Mouse (Mus musculus): ENCODE results near the gene P3h1. TPM values are rescaled to one million over a fixed set of nuclear protein-coding genes. Genes with fewer than 3 reads are reported as not detected.

Gene P3h1
- polyA plus RNA-seq, 1 experiment from 2014 or later, result 38.4 TPM

GRCm38 (mm10) chr4:119239181-119239682 is 6.5 kb downstream of the P3h1 start:
- H3K9ac ChIP-seq, result peak overlapping the region; percentile 6; the same call in 1 of the 2 replicates

DNA sequence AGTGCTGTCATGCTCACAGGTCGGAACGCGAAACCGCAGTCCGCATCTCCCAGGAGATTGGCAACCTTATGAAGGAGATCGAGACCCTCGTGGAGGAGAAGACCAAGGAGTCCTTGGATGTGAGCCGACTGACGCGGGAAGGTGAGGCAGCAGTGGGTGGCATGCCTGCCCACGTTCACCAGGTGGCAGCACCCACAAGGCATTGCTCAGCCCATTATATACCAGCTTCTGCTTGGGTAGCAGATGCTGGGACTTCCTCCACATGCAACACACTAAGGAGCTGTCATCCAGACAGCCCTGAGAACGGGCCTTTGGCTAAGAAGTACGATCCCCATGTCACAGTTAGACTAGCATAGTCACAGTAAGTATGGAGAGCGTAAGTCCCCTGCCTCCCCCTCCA is 8.9 kb downstream of the P3h1 start:
- no peak for ATAC-seq (ENCODE audit: borderline replicate concordance, extremely low read depth, low FRiP score, low TSS enrichment)
- H3K9me3 ChIP-seq, result no peaks in the 10 kb centered on the region
- no peak overlapping the region for H3K27ac ChIP-seq
- no peak overlapping the region for H3K4me3 ChIP-seq
- peaks cover 18% of the 10 kb centered on the region for H3K4me1 ChIP-seq
- H3K36me3 ChIP-seq, result peaks cover 18% of the 10 kb centered on the region; the same call in 1 of the 2 replicates
- no peak overlapping the region for H3K4me2 ChIP-seq
- H3K9ac ChIP-seq, result no peak overlapping the region
- H3K27me3 ChIP-seq, result no peaks in the 10 kb centered on the region
- 84% methylated on average over 14 of the region's 14 CpGs for WGBS

More at GRCm38 (mm10) chr4:119239181-119239682, 6.5 kb downstream of the P3h1 start:
- WGBS, result 32% methylated on average over 12 of the region's 12 CpGs
- peak; percentile 29; the same call in 1 of the 2 replicates for ATAC-seq (ENCODE audit: borderline replicate concordance, extremely low read depth, low FRiP score, low TSS enrichment)
- Histone ChIP-seq H3K36me3 (peaks cover 17% of the 10 kb centered on the region; the same call in 1 of the 2 replicates), H3K4me3 (no peak overlapping the region), H3K4me2 (peak overlapping the region; percentile 21; the same call in 1 of the 2 replicates), H3K4me1 (peaks cover 7% of the 10 kb centered on the region), H3K27ac (no peak overlapping the region), H3K9me3 (no peaks in the 10 kb centered on the region), H3K27me3 (no peaks in the 10 kb centered on the region)

GRCm38 (mm10) chr4:119242571-119242970 is 9.9 kb downstream of the P3h1 start:
- Histone ChIP-seq H3K36me3 (peaks cover 17% of the 10 kb centered on the region; the same call in 1 of the 2 replicates), H3K4me2 (no peak overlapping the region), H3K27me3 (no peaks in the 10 kb centered on the region), H3K4me3 (no peak overlapping the region), H3K27ac (no peak overlapping the region), H3K9me3 (no peaks in the 10 kb centered on the region), H3K9ac (no peak overlapping the region), H3K4me1 (peaks cover 19% of the 10 kb centered on the region)
- no peak for ATAC-seq (ENCODE audit: borderline replicate concordance, extremely low read depth, low FRiP score, low TSS enrichment)
- WGBS, result 88% methylated on average over 12 of the region's 12 CpGs

- Histone ChIP-seq H3K4me1 (peaks cover 25% of the 10 kb centered on the region), H3K4me2 (no peak overlapping the region), H3K9me3 (no peaks in the 10 kb centered on the region), H3K27ac (no peak overlapping the region), H3K36me3 (peaks cover 15% of the 10 kb centered on the region; the same call in 1 of the 2 replicates), H3K4me3 (no peak overlapping the region), H3K27me3 (no peaks in the 10 kb centered on the region), H3K9ac (no peak overlapping the region)
- 63% methylated on average over 22 of the region's 22 CpGs for WGBS
- no peak for ATAC-seq (ENCODE audit: borderline replicate concordance, extremely low read depth, low FRiP score, low TSS enrichment)
Measured at GRCm38 (mm10) chr4:119244468-119245240, 11.9 kb downstream of the P3h1 start.

DNA sequence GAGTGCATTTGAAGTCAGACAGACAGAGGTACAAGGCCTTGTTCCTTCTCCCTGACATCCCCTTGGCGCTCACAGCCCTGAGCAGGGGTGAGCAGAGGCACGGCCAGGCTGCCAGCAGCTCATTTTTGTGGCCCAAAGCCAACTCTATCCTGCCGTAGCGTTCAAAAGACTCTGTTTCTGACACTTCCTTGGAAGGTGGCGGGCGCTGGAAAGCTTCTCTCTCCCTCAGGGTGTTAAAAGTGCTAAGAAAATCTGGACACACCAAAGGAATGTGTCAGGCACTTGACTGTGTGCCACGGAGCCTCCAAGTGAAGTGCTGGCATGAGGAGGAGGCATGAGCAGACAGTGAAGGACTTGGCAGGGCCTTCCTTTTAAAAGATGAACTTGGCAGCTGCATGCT is 12.8 kb downstream of the P3h1 start:
- ATAC-seq (ENCODE audit: borderline replicate concordance, extremely low read depth, low FRiP score, low TSS enrichment), result peak; percentile 21; the same call in 1 of the 2 replicates
- 37% methylated on average over 7 of the region's 7 CpGs for WGBS
- Histone ChIP-seq H3K36me3 (peaks cover 15% of the 10 kb centered on the region; the same call in 1 of the 2 replicates), H3K9ac (no peak overlapping the region), H3K9me3 (no peaks in the 10 kb centered on the region), H3K4me3 (no peak overlapping the region), H3K27ac (peak overlapping the region; percentile 25), H3K27me3 (no peaks in the 10 kb centered on the region), H3K4me2 (no peak overlapping the region), H3K4me1 (peaks cover 25% of the 10 kb centered on the region)

- 87% methylated on average over 9 of the region's 9 CpGs for WGBS
- 0 out of 2 replicates have a peak overlapping the region, but pooled peaks have one; percentile 25 for H3K27ac ChIP-seq
- H3K27me3 ChIP-seq, result no peaks in the 10 kb centered on the region
- H3K4me2 ChIP-seq, result no peak overlapping the region
- no peak overlapping the region for H3K9ac ChIP-seq
- no peaks in the 10 kb centered on the region for H3K9me3 ChIP-seq
- no peak overlapping the region for H3K4me3 ChIP-seq
- H3K4me1 ChIP-seq, result peaks cover 25% of the 10 kb centered on the region
- no peak for ATAC-seq (ENCODE audit: borderline replicate concordance, extremely low read depth, low FRiP score, low TSS enrichment)
- H3K36me3 ChIP-seq, result peaks cover 15% of the 10 kb centered on the region; the same call in 1 of the 2 replicates
Measured at GRCm38 (mm10) chr4:119245961-119246360, 13.2 kb downstream of the P3h1 start.

GRCm38 (mm10) chr4:119246688-119247225 is 14.0 kb downstream of the P3h1 start:
- 65% methylated on average over 14 of the region's 14 CpGs for WGBS
- no peak overlapping the region for H3K4me2 ChIP-seq
- H3K27me3 ChIP-seq, result no peaks in the 10 kb centered on the region
- no peak overlapping the region for H3K27ac ChIP-seq
- peaks cover 15% of the 10 kb centered on the region; the same call in 1 of the 2 replicates for H3K36me3 ChIP-seq
- ATAC-seq (ENCODE audit: borderline replicate concordance, extremely low read depth, low FRiP score, low TSS enrichment), result no peak
- H3K9me3 ChIP-seq, result no peaks in the 10 kb centered on the region
- no peak overlapping the region for H3K9ac ChIP-seq
- H3K4me3 ChIP-seq, result no peak overlapping the region
- peaks cover 25% of the 10 kb centered on the region for H3K4me1 ChIP-seq

DNA sequence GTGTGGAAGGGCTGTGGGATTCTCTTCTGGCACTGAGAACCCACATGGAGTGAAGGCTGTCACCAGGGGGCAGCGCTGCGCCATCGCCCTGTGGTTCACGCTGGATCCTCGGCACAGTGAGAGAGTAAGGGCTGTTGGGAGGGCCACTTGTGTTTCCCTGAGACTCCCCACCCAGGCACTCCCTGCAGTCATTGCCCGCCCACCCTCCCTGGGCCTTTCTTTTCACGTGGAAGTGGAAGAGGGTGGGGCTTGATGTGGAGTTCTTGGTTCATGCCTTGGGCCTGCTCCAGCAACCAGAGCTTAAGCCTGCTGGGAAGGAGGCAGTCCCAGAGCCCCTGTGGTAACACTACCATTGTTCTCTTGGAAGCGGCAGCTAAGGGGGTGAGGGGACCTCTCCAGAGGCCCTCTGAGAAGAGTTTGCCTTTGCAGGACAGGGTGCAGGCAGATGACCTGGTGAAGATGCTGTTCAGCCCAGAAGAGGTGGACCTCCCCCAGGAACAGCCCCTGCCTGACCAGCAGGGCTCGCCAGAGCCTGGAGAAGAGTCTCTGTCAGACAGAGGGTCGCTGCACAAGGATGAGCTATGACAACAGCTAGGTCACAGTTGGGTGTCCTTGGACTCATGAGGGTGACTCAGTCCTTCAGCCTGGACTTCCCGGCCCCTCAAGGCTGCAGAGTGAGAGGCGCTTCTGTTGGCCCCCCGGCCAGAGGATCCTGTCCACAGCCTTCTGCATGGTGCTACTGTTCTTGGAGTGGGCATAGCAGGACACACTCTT is 14.9 kb downstream of the P3h1 start:
- Histone ChIP-seq H3K27me3 (no peaks in the 10 kb centered on the region), H3K27ac (peak overlapping the region; percentile 46), H3K4me1 (peaks cover 30% of the 10 kb centered on the region), H3K4me2 (no peak overlapping the region), H3K36me3 (peaks cover 9% of the 10 kb centered on the region; the same call in 1 of the 2 replicates), H3K9ac (no peak overlapping the region), H3K9me3 (no peaks in the 10 kb centered on the region), H3K4me3 (no peak overlapping the region)
- WGBS, result 37% methylated on average over 13 of the region's 13 CpGs
- peak; percentile 52 for ATAC-seq (ENCODE audit: borderline replicate concordance, extremely low read depth, low FRiP score, low TSS enrichment)

- 63% methylated on average over 11 of the region's 11 CpGs for WGBS
- H3K4me3 ChIP-seq, result no peak overlapping the region
- no peaks in the 10 kb centered on the region for H3K9me3 ChIP-seq
- ATAC-seq (ENCODE audit: borderline replicate concordance, extremely low read depth, low FRiP score, low TSS enrichment), result no peak
- H3K4me2 ChIP-seq, result no peak overlapping the region
- H3K4me1 ChIP-seq, result peaks cover 30% of the 10 kb centered on the region
- peak overlapping the region; percentile 46 for H3K27ac ChIP-seq
- peaks cover 9% of the 10 kb centered on the region; the same call in 1 of the 2 replicates for H3K36me3 ChIP-seq
- no peak overlapping the region for H3K9ac ChIP-seq
- H3K27me3 ChIP-seq, result no peaks in the 10 kb centered on the region
Measured at GRCm38 (mm10) chr4:119248407-119248965, 15.8 kb downstream of the P3h1 start.

DNA sequence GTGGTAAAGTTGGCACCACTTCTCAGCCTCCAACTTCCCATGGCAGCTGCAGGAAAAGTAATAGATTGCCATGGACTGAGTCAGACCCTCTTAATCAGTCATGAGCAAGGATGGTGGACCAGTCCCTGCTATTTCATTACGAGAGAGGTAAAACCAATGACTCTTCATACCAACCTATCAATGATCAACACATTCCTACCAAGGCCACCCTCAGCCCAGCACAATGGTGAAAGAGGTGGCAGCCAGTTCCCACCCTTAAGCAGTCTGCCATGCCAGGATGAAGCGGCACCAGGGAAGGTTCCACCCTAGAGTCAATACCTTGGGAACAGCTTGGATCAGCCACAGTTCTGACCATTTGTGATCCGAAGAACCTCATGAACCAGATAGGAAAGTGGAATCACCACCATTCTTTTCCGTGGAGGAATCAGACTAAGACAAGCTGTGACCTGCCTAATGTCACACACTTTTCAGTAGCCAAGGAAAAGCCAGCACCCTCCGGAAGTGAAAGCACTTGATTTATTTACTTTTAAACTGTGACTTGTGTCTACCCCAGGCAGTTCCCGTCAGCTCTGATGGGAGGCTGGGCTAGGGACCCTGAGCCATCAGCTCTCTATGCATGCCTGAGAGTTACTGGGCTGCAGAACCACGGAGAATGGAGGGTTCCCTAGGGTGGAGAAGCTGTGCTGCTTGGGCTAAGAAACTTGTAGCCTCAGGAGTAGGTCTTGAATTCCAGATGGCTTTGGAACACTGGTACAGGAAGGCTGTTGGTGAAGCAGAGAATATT is 19.5 kb downstream of the P3h1 start:
- no peak for ATAC-seq (ENCODE audit: borderline replicate concordance, extremely low read depth, low FRiP score, low TSS enrichment)
- Histone ChIP-seq H3K4me1 (peaks cover 25% of the 10 kb centered on the region), H3K9me3 (no peaks in the 10 kb centered on the region), H3K36me3 (peaks cover 3% of the 10 kb centered on the region; the same call in 1 of the 2 replicates), H3K4me3 (no peak overlapping the region), H3K9ac (no peak overlapping the region), H3K27ac (no peak overlapping the region), H3K4me2 (no peak overlapping the region), H3K27me3 (no peaks in the 10 kb centered on the region)
- WGBS, result 38% methylated on average over 7 of the region's 7 CpGs
